Mouse (Mus musculus) ES-Bruce4 (cell line): Measurements from ENCODE around the gene Fosb. TPM values are rescaled to one million over a fixed set of nuclear protein-coding genes. Genes with fewer than 3 reads are reported as not detected.

Experiments used
- H3K27ac ChIP-seq: 2 replicates; pipeline ENCODE4 v1.5.1; 2012; ENCODE audit warnings: low read length, inconsistent platforms; ENCODE audit not compliant: insufficient read depth
- H3K27me3 ChIP-seq: 2 replicates; pipeline ENCODE4 v1.6.1; 2012; ENCODE audit warnings: mild to moderate bottlenecking, low read length, inconsistent platforms; ENCODE audit not compliant: control insufficient read depth, poor library complexity, insufficient read depth, severe bottlenecking
- H3K36me3 ChIP-seq: 2 replicates; pipeline ENCODE4 v1.6.1; 2012; ENCODE audit warnings: inconsistent platforms, mild to moderate bottlenecking, low read length, moderate library complexity; ENCODE audit not compliant: control insufficient read depth, poor library complexity, insufficient read depth, severe bottlenecking
- H3K4me1 ChIP-seq: one replicate; pipeline ENCODE4 v1.8.1; 2011; ENCODE audit warnings: low read length; ENCODE audit not compliant: control insufficient read depth, insufficient read depth
- H3K4me3 ChIP-seq: 2 replicates; pipeline ENCODE4 v1.5.1; 2011; ENCODE audit warnings: low read depth, mild to moderate bottlenecking, low read length
- H3K9ac ChIP-seq: 2 replicates; pipeline ENCODE4 v1.6.1; 2012; ENCODE audit warnings: low read depth, mild to moderate bottlenecking, inconsistent platforms; ENCODE audit not compliant: poor library complexity, severe bottlenecking
- H3K9me3 ChIP-seq: replicated peaks from 2 replicates; pipeline ENCODE4 v1.6.1; 2012; ENCODE audit warnings: mild to moderate bottlenecking, low read length, inconsistent platforms; ENCODE audit not compliant: control insufficient read depth, poor library complexity, insufficient read depth, severe bottlenecking
- CTCF ChIP-seq: IDR thresholded peaks from one replicate; pipeline ENCODE4 v1.8.1; 2011; ENCODE audit warnings: low read depth, low read length
- EP300 ChIP-seq: IDR thresholded peaks from 2 replicates; pipeline ENCODE4 v1.6.1; 2011; ENCODE audit warnings: low read depth, low read length; ENCODE audit not compliant: insufficient read depth
- POLR2A ChIP-seq: IDR thresholded peaks from one replicate; pipeline ENCODE4 v1.8.1; 2011; ENCODE audit warnings: low read length; ENCODE audit not compliant: insufficient read depth
- polyA plus RNA-seq: library from polyadenylated mRNA; stranded (reverse); fragments of >200 nt; gene quantifications from 2 replicates; pipeline ENCODE4 v1.2.4, GENCODE M21; 2011; ENCODE audit warnings: low read depth; ENCODE audit not compliant: missing spikeins, insufficient read depth, insufficient read length

Gene Fosb
- polyA plus RNA-seq, 1 experiment = 1.1 TPM

DNA sequence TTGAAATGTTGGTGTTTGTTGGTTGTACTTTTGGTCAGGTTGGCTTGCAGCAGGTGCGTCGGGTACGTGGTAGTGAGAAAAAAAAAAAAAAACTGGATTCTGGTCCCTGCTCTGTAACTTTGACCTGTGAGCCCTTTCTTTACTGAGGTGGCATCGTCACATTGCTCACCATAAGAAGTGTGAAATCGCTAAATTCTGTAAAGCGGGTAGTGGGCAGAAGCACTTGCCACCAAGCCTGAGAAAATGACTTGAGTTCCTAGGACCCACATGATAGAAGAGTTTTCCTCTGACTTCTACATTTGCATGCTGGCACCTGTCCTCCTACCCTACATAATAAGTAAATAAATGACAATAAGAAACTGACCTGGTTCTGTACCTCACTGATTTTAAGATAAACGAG, 10.8 kb upstream of the Fosb start:
- Histone ChIP-seq H3K27me3 (no peaks in the 10 kb centered on the region), H3K27ac (no peak overlapping the region), H3K9ac (no peak overlapping the region)

DNA sequence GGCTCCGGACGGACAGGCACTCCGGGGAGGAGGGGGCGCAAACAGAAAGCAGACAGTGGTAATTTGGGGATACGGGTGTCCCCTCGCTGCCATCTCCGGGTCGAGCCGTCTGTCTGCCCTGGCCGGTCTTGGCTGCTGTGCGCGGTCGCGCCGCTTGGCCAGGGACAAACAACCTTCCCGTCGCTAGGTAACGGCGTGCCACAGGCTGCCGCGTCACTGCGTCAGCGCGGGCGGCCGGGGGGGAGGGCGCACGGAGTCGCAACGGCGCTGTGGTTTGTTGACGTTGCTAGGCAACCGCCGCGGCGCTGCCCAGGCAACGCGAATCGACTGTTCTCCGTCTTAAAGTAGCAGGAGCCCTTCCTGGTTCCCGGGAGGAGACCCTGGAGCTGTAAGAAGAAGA, 10.1 kb upstream of the Fosb start:
- Histone ChIP-seq H3K27ac (no peak overlapping the region), H3K9me3 (no peaks in the 10 kb centered on the region), H3K27me3 (no peaks in the 10 kb centered on the region), H3K4me3 (peak overlapping the region; percentile 56), H3K36me3 (no peaks in the 10 kb centered on the region), H3K9ac (no peak overlapping the region), H3K4me1 (no peaks in the 10 kb centered on the region)
- TF ChIP-seq EP300 (no peak), CTCF (no peak), POLR2A (no peak)

More for the DNA sequence above, 10.8 kb upstream of the Fosb start:
- Histone ChIP-seq H3K4me1 (no peaks in the 10 kb centered on the region), H3K9me3 (no peaks in the 10 kb centered on the region), H3K36me3 (no peaks in the 10 kb centered on the region), H3K4me3 (no peak overlapping the region)
- no peak for TF ChIP-seq EP300
- no peak for TF ChIP-seq CTCF
- TF ChIP-seq POLR2A = no peak

DNA sequence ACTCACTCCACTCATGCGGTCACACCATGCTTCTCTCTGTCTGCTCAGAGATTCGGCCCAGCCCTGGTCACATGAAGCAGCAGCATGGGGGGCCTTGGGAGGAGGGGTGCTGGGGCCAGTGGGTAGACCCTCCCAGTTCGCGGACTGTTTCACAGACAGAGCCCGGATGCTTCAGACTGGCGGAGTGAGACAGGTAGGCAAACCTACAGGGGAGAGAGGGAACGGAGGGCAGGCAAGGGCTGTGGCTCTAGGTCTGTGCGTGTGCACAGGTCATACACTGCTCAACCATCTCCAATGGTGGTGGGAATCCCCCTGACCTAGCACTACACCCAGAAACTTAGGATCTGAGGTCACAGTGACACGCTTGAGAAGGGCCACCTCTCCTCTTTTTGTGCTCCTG, 9.6 kb upstream of the Fosb start:
- H3K4me3 ChIP-seq = peak overlapping the region; percentile 56
- H3K9me3 ChIP-seq = no peaks in the 10 kb centered on the region
- no peaks in the 10 kb centered on the region for H3K36me3 ChIP-seq
- no peaks in the 10 kb centered on the region for H3K4me1 ChIP-seq
- no peak overlapping the region for H3K9ac ChIP-seq
- no peaks in the 10 kb centered on the region for H3K27me3 ChIP-seq
- no peak for TF ChIP-seq POLR2A
- no peak for TF ChIP-seq CTCF
- TF ChIP-seq EP300 = no peak
- no peak overlapping the region for H3K27ac ChIP-seq

DNA sequence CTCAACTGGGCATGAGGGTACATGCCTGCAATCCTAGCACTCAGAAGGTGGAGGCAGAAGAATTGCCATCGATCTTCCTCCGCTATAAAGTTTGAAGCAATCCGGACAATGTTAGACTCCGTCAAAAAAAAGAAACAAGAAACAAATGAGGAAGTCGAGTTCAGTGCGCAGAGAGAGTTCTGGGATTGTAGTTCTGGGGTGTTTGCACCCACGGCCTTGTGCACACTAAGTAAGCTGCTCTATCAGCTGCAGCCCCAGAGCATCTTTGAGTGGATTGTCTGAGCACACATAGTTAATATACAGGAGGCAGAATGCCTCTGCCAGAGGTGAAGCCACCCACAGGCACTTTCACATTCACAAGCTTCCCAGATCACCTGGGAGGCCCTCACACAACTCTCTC, 8.8 kb upstream of the Fosb start:
- no peaks in the 10 kb centered on the region for H3K9me3 ChIP-seq
- no peak overlapping the region for H3K4me3 ChIP-seq
- TF ChIP-seq EP300 (no peak), POLR2A (no peak), CTCF (no peak)
- H3K27ac ChIP-seq = no peak overlapping the region
- no peaks in the 10 kb centered on the region for H3K36me3 ChIP-seq
- no peaks in the 10 kb centered on the region for H3K4me1 ChIP-seq
- H3K27me3 ChIP-seq = no peaks in the 10 kb centered on the region
- H3K9ac ChIP-seq = no peak overlapping the region

DNA sequence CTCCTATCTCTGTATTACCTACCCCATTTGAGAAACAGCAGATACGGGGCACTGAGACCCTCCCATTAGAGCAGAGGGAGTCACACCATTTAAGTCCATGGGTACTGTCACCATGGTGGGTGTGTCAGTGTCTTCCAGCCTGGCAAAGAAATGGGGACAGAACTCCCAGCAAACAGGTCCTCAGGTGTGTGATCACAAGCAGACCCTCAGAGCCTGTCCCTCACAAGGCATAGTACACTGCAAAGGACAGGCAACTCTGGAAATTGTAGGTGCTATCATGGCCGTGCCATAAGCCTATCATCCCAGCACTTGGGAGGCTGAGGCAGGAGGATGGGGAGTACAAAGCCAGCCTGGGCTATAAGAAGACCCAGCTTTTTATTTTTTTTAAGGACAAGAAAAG, 8.3 kb upstream of the Fosb start:
- H3K9ac ChIP-seq = no peak overlapping the region
- H3K4me3 ChIP-seq = no peak overlapping the region
- H3K4me1 ChIP-seq = no peaks in the 10 kb centered on the region
- H3K9me3 ChIP-seq = no peaks in the 10 kb centered on the region
- TF ChIP-seq POLR2A = no peak
- no peak for TF ChIP-seq CTCF
- no peak for TF ChIP-seq EP300
- no peaks in the 10 kb centered on the region for H3K36me3 ChIP-seq
- H3K27me3 ChIP-seq = no peaks in the 10 kb centered on the region
- no peak overlapping the region for H3K27ac ChIP-seq

DNA sequence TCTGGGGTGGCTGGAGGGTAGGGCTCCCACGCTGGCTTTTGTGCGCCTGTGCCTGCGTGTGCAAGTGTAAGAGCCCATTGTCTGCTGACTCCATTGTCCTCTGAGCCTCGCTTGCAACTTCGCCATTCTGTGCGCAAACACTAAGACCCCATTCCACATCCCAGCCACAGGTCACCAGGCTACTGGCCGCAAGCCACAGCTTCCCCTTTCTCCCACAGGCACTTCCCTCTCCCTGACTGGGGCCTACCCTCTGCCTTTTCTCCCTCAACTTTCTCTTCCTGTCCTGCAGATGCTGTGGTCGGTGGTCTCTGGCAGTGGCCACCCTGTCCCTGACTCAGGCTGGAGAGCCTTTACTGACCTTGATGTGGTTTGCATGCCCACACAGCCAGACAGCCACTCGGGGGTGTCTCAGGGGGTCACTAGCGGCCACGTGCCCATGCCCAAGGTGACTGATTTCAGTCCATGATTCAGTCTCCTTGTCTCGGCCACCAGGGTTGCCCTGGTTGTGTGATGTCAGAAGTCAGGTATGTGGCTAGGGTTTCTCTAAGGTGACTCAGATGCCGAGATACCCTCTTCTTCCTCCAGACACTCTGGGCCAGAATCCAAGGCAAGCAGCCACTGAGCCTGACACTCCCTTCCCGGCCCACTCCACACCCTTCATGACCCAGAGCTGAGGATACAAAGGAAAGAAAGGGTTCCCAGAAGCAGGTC, 6.8 kb upstream of the Fosb start:
- Histone ChIP-seq H3K9me3 (no peaks in the 10 kb centered on the region), H3K4me3 (no peak overlapping the region), H3K27ac (no peak overlapping the region), H3K4me1 (no peaks in the 10 kb centered on the region), H3K9ac (no peak overlapping the region), H3K27me3 (no peaks in the 10 kb centered on the region), H3K36me3 (no peaks in the 10 kb centered on the region)
- TF ChIP-seq CTCF = no peak
- no peak for TF ChIP-seq POLR2A
- no peak for TF ChIP-seq EP300
